Mouse (Mus musculus): ENCODE data around the gene Mgarp.
A peak's percentile ranks its signal among the peaks of the same experiment; 100 is the strongest.
"Not testable (repeated sequence)": the region's sequence is repeated elsewhere in the genome, so short reads cannot be mapped to it uniquely, and the experiment has no call there.

Mgarp gene

DNA sequence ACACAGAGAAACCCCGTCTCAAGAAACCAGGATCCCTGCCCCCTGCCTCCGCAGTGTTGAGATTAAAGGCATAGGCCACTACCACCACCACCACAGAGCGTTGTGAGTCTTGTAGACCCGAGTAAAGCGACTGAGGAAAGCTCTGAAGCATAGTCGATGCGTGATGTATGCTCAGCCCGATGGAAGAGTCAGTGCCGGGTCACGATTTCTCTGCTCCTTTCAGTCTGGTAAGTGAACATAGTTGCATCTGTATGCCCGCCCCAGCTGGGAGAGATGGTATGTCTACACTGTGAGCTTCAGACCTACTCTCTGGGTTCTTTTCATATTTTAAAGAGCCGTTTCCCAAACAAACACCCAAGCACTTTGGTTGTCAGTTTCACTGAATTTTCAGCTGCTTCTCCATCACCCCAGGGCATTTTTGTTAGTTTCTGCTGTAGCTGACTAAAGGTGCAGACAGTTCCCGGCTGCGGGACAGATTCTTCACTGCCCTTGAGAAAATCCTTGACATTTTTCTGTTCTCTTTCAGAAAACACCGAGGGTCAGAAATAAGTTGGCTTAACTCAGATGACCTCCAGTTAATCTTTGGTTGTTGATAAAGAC is 1.3 kb upstream of the Mgarp start:
- no peak for DNase-seq (ENCODE audit: low spot score)

- no peak for DNase-seq (ENCODE audit: low spot score)
These were observed 935 bp downstream of the Mgarp start for GRCm38 (mm10) chr3:51395461-51396145.

- no peak for DNase-seq (ENCODE audit: low spot score)
These were observed 1.7 kb downstream of the Mgarp start for GRCm38 (mm10) chr3:51394881-51395280.

- DNase-seq (ENCODE audit: low spot score): no peak
These were observed 2.9 kb downstream of the Mgarp start for GRCm38 (mm10) chr3:51393651-51394050.

DNA sequence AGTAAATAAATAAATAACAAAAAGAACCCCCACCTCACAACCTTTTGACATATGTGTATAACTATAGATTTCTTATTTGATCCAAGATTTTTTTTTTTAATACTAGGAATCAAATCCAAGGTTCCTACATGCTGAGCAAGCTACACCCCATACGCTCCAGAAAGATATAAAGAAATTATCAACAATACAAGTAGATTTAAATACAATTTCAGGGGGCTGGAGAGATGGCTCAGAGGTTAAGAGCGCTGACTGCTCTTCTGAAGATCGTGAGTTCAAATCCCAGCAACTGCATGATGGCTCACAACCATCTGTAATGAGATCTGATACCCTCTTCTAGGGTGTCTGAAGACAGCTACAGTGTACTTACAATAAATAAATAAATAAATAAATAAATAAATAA is 3.5 kb downstream of the Mgarp start:
- DNase-seq (ENCODE audit: low spot score): not testable (repeated sequence)

DNA sequence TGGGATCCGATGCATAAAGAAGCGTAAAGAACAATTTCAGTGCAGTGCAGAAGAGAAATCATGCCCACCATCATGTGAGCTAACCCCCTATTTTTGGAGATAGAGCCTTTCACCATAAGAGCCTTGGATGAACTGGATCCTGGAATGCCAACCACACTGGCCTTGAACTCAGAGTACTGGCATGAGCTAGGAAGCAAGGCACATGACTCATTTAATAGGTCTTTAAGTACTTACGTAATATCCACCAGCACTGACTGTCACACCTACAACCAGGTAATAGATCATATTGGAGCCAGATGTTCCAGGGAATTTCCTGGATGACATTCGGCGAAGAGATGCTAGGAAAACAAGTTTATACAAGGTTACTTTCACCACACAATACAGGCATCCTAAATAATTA is 4.9 kb downstream of the Mgarp start:
- DNase-seq (ENCODE audit: low spot score): no peak

- DNase-seq (ENCODE audit: low spot score): no peak
These were observed 5.4 kb downstream of the Mgarp start for GRCm38 (mm10) chr3:51391095-51391494.

DNA sequence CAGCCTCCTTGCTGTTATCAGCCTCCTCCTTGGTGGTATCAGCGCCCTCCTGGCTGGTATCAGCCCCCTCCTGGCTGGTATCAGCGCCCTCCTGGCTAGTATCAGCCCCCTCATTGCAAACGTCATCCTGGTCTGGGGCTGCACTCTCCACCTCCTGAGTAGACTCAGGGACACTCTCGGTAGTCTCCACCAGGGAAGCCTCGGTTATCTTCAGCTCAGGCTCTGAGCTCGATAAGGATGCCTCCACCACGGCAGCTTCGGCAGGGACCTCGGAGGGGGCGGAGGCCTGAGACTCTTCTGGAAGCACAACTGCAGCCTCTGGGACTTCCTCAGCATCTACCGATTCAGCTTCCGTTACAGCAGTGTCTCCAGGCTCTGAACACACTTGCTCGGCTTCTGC is 7.6 kb downstream of the Mgarp start:
- DNase-seq (ENCODE audit: low spot score): peak; percentile 47

- no peak for DNase-seq (ENCODE audit: low spot score)
These were observed 8.6 kb downstream of the Mgarp start for GRCm38 (mm10) chr3:51387868-51388381.

DNA sequence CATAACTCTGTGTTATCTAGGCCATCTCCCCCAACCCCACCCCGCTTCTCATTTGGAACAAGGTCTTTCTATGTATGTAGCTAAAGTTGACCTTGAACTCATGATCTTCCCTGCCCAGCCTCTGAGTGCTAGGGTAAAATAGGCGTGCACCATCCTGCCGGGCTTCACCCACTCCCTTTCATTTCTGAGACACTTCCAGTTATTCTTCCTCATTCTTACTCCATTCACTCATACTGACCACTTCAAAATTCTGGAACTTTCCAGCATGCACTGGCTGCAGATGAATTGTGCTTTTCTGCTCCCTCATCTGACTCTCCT is 9.4 kb downstream of the Mgarp start:
- DNase-seq (ENCODE audit: low spot score): no peak

DNA sequence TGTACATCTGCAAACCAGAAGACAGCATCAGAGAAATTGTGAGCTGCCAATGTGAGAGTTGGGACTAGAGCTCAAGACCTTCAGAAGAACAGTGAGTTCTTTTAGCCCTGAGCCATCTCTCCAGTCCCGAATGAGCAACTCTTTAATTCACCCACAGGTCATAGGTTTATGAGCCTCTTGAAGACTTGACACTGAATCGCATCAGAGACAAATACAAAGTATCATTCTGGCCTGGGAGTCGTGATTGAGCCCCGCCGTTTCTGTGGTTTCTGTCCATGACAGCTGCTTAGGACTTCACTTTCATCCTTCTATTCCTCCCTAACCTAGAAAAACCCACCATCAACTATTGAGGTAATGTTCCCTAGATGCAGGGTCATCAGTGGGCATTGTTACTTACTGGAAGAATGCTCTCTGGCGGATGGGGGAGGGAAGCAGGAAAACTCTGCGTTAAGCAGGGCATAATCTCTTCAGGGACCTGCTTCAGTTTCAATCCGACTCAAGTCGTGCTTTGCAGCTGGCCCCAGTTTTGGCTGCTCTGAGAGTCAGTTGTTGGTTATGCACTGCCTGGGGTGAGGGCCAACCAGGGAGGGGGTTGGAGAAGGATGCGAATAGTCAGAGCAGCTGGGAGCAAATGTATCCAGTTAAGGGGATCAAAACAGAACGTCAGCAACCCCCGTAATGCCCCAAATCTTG is 10.0 kb downstream of the Mgarp start:
- DNase-seq (ENCODE audit: low spot score): no peak

GRCm38 (mm10) chr3:51383409-51383808 is 13.1 kb downstream of the Mgarp start:
- DNase-seq (ENCODE audit: low spot score): peak; percentile 59

DNA sequence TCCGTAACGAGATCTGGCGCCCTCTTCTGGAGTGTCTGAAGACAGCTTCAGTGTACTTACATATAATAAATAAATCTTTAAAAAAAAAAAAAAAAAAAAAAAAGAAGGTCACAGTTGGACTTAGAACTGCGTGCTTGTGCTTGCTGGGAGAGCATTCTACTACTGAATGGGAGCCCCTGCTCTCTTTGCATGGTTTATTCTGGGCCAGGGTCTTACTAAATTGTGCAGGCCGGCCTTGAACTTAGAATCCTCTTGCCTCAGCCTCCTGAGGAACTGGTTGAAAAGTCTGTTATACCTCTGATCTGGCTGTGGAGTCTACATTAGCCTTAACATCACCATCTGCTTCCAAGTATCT is 15.9 kb downstream of the Mgarp start:
- DNase-seq (ENCODE audit: low spot score): no peak

DNA sequence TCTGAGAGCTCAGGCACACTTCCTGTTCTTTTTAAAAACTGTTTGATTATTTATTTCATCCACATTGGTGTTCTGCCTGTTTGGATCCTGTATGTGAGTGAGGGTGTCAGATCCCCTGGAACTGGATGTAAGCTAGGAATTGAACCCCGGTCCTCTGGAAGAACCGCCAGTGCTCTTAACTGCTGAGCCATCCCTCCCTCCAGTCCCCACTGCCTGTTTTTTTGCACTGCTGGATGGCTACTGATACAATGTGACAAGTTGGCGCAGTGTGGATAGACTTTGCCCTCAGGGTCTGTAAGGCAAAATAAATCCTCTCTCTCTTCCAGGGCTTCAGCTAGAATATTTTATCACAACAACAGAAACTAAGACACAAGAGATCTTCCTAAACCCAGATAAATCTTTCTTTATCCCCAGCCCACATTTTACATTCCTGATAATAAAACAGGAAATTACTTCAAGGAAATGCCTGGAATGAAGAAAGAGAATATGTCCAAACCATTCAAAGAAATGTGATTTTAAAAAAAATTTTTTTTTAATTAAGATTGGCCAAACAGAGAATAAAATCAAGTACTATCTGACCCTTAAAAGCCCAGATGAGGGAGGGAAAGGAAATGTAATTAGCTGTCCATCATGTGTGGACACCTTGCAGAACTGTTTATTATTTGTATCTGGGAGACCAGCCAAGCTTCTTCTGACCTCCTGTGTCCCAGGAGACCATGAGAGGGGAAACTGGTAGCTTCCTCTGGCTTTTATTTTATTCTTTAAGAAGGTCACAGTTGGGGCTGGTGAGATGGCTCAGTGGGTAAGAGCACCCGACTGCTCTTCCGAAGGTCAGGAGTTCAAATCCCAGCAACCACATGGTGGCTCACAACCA is 16.5 kb downstream of the Mgarp start:
- no peak for DNase-seq (ENCODE audit: low spot score)

DNA sequence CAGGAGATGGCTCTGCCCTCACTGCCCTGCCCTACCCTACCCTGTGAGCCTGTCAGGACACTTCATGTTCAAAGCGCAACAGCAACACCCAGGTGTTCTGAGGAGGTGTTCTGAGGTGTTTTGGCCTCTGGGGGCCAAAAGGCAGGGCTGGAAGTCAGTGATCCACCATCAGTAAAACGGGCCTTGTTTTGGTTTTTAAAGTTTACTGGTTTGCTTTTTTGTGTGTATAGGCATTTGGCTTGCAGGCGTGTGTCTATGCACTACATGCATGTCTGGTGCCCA is 17.9 kb downstream of the Mgarp start:
- no peak for DNase-seq (ENCODE audit: low spot score)

- peak; percentile 77 for DNase-seq (ENCODE audit: low spot score)
These were observed 18.5 kb downstream of the Mgarp start for GRCm38 (mm10) chr3:51377878-51378664.

DNA sequence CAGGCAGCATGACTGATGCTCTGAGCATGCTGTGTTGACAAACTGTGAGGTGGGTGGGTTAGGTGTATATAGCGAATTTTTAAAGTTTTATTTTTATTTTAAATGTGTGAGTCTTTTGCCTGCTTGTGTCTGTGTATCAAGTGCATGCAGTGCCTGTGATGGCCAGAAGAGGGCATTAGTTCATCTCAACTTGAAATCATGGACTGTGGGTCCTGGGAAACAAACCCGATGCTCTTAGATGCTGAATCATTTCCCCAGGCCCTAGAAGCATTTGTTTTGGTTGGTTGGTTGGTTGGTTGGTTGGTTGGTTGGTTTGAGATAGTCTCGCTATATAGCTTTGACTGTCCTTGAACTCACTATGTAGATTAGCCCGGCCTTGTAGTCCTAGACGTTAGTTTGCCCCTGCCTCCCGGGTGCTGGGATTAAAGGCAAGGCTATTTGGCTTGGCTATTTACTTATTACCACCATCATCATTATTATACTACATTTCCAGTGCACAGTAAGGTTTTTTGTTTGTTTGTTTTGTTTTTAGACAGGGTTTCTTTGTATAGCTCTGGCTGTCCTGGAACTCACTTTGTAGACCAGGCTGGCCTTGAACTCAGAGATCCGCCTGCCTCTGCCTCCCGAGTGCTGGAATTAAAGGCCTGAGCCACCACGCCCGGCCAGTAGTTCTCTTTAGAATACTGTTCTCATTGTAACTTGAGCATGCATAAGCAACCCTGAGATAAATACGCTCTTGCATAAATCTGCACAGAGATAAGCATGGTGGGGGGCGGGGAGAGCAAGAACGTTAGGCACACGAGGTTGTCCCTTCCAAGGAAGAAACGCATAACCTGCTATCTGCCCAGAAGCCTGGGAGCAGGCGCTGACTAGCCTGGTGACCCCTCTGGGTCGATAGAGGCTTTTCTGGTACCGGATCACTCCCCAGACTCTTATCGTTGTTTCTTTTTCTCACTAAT is 21.0 kb downstream of the Mgarp start:
- peak; percentile 64 for DNase-seq (ENCODE audit: low spot score)

- no peak for DNase-seq (ENCODE audit: low spot score)
These were observed 23.0 kb downstream of the Mgarp start for GRCm38 (mm10) chr3:51373544-51373943.

GRCm38 (mm10) chr3:51372883-51373282 is 23.7 kb downstream of the Mgarp start:
- no peak for DNase-seq (ENCODE audit: low spot score)

DNA sequence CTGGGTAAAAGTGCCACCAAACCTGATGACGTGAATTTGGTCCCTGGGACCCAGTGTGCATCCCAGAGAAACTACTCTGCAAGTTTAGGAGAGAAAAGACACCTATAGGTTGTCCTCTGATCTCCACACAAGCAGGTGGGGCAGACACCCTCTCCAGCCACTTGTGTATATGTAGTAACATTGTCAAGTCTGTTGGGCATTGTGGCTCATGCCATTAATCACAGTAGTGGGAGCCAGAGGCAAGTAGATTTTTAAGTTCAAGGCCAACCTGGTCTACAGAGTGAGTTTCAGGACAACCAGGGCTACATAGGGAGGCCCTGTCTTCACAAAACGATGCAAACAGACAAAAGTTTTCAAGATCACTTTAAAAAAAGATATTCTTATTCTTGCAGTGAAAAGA is 24.7 kb downstream of the Mgarp start:
- DNase-seq (ENCODE audit: low spot score): no peak

DNA sequence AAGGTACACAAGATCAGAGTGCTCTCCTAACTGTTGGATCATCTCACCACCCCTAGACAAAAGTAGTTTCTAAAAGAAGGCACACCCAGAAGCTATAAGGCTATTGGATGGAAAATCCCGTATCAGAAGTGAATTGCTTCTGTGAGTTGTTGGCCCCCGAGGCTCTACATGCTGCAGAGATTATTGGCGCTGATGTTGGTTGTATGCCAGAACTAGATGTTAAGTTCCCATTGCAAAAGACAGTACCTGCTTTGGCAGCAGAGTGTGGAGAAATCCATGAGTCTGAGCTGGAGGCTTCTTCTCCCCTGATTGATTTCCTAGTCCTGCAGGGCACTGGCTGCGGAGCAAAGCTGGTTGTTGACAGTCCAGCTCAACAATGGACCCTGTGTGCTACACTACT is 28.5 kb downstream of the Mgarp start:
- no peak for DNase-seq (ENCODE audit: low spot score)
